10 mouse cellular contexts compared by ENCODE assay signal in genomic region chr16:31526711-31527344, GRCm38 (mm10).
DNase-seq lines count a peak whose midpoint lies in the region; ATAC-seq lines count a peak whose summit lies in the region.
"Had no signal": no experiment of that assay in that cellular context is flagged by ENCODE, and none has a peak within 500 bp of the region (broad histone marks: within the 10 kb centered on the region; RNA-seq: fewer than 3 reads in every experiment).

No protein-coding gene starts in this region.

- H3K27me3 ChIP-seq in forebrain, embryonic 14.5 days (replicated peaks; ENCODE audit: control insufficient read depth, insufficient read depth, low read length) = no peaks in the 10 kb centered on the region
- no peaks in the 10 kb centered on the region for H3K27me3 ChIP-seq in forebrain, embryonic 11.5 days (ENCODE audit: control insufficient read depth, insufficient read depth, low read length)
- H3K27me3 ChIP-seq: stomach, embryonic 15.5 days had no signal

- H3K4me2 ChIP-seq in forebrain, embryonic 14.5 days (ENCODE audit: low read length) = no peak overlapping the region
- H3K4me2 ChIP-seq in forebrain, embryonic 11.5 days (ENCODE audit: low read depth, low read length, severe bottlenecking) = no peak overlapping the region
- H3K4me2 ChIP-seq: stomach, embryonic 15.5 days had no signal

- WGBS in forebrain, embryonic 14.5 days = 69% methylated on average over 10 of the region's 10 CpGs
- 83% methylated on average over 10 of the region's 10 CpGs for WGBS in forebrain, embryonic 11.5 days

- no peak overlapping the region for H3K9ac ChIP-seq in forebrain, embryonic 14.5 days (ENCODE audit: low read length)
- no peak overlapping the region for H3K9ac ChIP-seq in forebrain, embryonic 11.5 days (ENCODE audit: low read length)
- H3K9ac ChIP-seq: stomach, embryonic 15.5 days had no signal

- H3K36me3 ChIP-seq in forebrain, embryonic 14.5 days (ENCODE audit: control insufficient read depth, insufficient read depth, low read length) = no peaks in the 10 kb centered on the region
- no peaks in the 10 kb centered on the region for H3K36me3 ChIP-seq in forebrain, embryonic 11.5 days (ENCODE audit: control insufficient read depth, insufficient read depth, low read length)
- H3K36me3 ChIP-seq: stomach, embryonic 15.5 days had no signal

- intact Hi-C loops in gastrocnemius, postnatal 14 days (cut with DNase I; ENCODE audit: low total_unique reads) = no loop called here

- DNase-seq in forebrain, embryonic 14.5 days (ENCODE audit: low spot score) = peak; percentile 62
- no peak for DNase-seq in forebrain, embryonic 11.5 days (ENCODE audit: low spot score)
- peak; percentile 64 for DNase-seq in lung, postnatal 10 days
- no peak for DNase-seq in lung, postnatal 25 days (ENCODE audit: low spot score)
- peak; percentile 71 for DNase-seq in gastrocnemius, postnatal 14 days
- no peak for DNase-seq in liver
- DNase-seq in B cell, adult 2 months = no peak
- DNase-seq: heart, adult 11 months had no signal

- no peak overlapping the region for H3K4me3 ChIP-seq in forebrain, embryonic 14.5 days (ENCODE audit: low read depth, low read length)
- no peak overlapping the region for H3K4me3 ChIP-seq in forebrain, embryonic 11.5 days (ENCODE audit: low read depth, low read length)
- no peak overlapping the region for H3K4me3 ChIP-seq in brown adipose tissue, adult 24 weeks (ENCODE audit: insufficient read depth, low read depth, low read length)
- H3K4me3 ChIP-seq: stomach, embryonic 15.5 days had no signal

- H3K9me3 ChIP-seq in forebrain, embryonic 14.5 days (replicated peaks; ENCODE audit: control insufficient read depth, low read length) = no peaks in the 10 kb centered on the region
- H3K9me3 ChIP-seq in forebrain, embryonic 11.5 days (ENCODE audit: control insufficient read depth, low read length) = no peaks in the 10 kb centered on the region
- H3K9me3 ChIP-seq: stomach, embryonic 15.5 days had no signal

- no peaks in the 10 kb centered on the region; the same call in 1 of the 2 replicates for H3K4me1 ChIP-seq in forebrain, embryonic 14.5 days (ENCODE audit: control insufficient read depth, insufficient read depth, low read length)
- H3K4me1 ChIP-seq in forebrain, embryonic 11.5 days (replicated peaks; ENCODE audit: control insufficient read depth, insufficient read depth, low read length) = no peaks in the 10 kb centered on the region
- no peaks in the 10 kb centered on the region for H3K4me1 ChIP-seq in brown adipose tissue, adult 24 weeks (ENCODE audit: control insufficient read depth, insufficient read depth, insufficient read length, low read length)
- H3K4me1 ChIP-seq: stomach, embryonic 15.5 days had no signal

- ATAC-seq in forebrain, embryonic 14.5 days = peak; percentile 48; the same call in 1 of the 2 replicates
- no peak for ATAC-seq in forebrain, embryonic 11.5 days (replicated peaks; ENCODE audit: low FRiP score)

- H3K27ac ChIP-seq in forebrain, embryonic 14.5 days (ENCODE audit: low read depth, low read length) = no peak overlapping the region
- H3K27ac ChIP-seq in forebrain, embryonic 11.5 days (ENCODE audit: low read depth, low read length) = no peak overlapping the region
- peak overlapping the region; percentile 24 for H3K27ac ChIP-seq in brown adipose tissue, adult 24 weeks (replicated peaks; ENCODE audit: low read depth, low read length)
- H3K27ac ChIP-seq: stomach, embryonic 15.5 days had no signal

Comparison
In these comparisons a context has a peak if more than half of its experiments do, and no peak if none do; other contexts are left out.
1. DNase-seq: peak in forebrain, embryonic 14.5 days (single experiment), lung, postnatal 10 days (single experiment) and gastrocnemius, postnatal 14 days (single experiment); none in forebrain, embryonic 11.5 days (single experiment), lung, postnatal 25 days (single experiment), liver (single experiment) and B cell, adult 2 months (0 of 2).